Mouse (Mus musculus): ENCODE measurements at regions not wholly inside any gene's neighbourhood (a gene's known extent, or its start where the extent isn't known, plus 50 kb on each side); places are given as distances from the start of the nearest gene placed in this dataset.

DNA sequence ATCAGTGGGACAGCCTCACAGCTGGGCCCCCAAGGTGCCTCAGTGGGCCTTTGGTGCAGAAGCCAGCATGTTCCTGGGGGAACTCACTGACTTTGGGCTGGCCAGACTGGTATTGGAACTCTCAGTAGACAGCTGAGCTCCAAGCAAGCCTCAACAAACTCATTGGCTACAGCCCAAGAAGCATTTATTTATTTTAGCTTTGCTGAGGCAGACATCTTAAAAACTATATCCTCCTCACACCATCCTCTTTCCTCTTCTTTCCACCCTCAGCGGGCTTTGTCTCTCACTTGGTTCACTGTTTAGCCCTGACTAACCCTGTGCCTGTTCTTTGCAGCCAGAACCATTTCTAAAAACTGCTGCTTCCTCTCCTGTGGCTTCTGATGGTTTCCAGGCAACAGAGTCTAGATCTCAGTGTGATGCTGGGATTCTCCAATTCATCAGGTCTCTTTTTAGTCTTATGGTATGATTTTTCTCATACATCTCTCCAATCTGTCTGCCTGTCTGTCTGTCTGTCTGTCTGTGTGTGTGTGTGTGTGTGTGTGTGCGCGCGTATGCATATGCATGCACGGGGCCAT lies 328.6 kb upstream of the Eif4g2 start:
- no peak for TF ChIP-seq CTCF (IDR thresholded peaks at IDR 0.05)
- no peak for TF ChIP-seq EP300 (IDR thresholded peaks at IDR 0.05)

Data from lung, postnatal 0 days (tissue).